Mouse (Mus musculus) myocyte (in vitro differentiated cells): ENCODE results near the gene Tmbim7.

Experiments
- CEBPB ChIP-seq: IDR thresholded peaks from 2 replicates; pipeline ENCODE4 v1.6.1; 2011; ENCODE audit warnings: mild to moderate bottlenecking, moderate library complexity; ENCODE audit not compliant: poor library complexity, insufficient read depth, severe bottlenecking
- E2F4 ChIP-seq: IDR thresholded peaks from one replicate; pipeline ENCODE4 v1.6.1; 2011; ENCODE audit warnings: mild to moderate bottlenecking, control low read depth, moderate library complexity; ENCODE audit not compliant: insufficient read depth
- MYOD1 ChIP-seq, 3 experiments: IDR thresholded peaks; one replicate each; pipeline ENCODE4 v1.6.1; 2011; ENCODE audit warnings: control low read depth in 2 of 3, low read depth in 2 of 3, mild to moderate bottlenecking in 2 of 3, moderate library complexity in 1 of 3; ENCODE audit not compliant: insufficient read length in 2 of 3, control insufficient read depth in 1 of 3
- POLR2A ChIP-seq: IDR thresholded peaks from one replicate; pipeline ENCODE4 v1.6.1; 2011; ENCODE audit warnings: low read depth, mild to moderate bottlenecking, control low read depth, moderate library complexity; ENCODE audit not compliant: insufficient read length
- POLR2AphosphoS2 ChIP-seq: IDR thresholded peaks from one replicate; pipeline ENCODE4 v1.6.1; 2011; ENCODE audit warnings: low read depth, control low read depth; ENCODE audit not compliant: insufficient read length
- SRF ChIP-seq: IDR thresholded peaks from one replicate; pipeline ENCODE4 v1.6.1; 2011; ENCODE audit warnings: low read depth; ENCODE audit not compliant: control insufficient read depth, insufficient read length
- TCF12 ChIP-seq: IDR thresholded peaks from one replicate; pipeline ENCODE4 v1.6.1; 2011; ENCODE audit warnings: mild to moderate bottlenecking, control low read depth; ENCODE audit not compliant: poor library complexity, insufficient read depth, severe bottlenecking
- TCF3 ChIP-seq: IDR thresholded peaks from one replicate; pipeline ENCODE4 v1.6.1; 2011; ENCODE audit warnings: low read depth, control low read depth; ENCODE audit not compliant: insufficient read length
- USF1 ChIP-seq: IDR thresholded peaks from one replicate; pipeline ENCODE4 v1.6.1; 2011; ENCODE audit warnings: low read depth, mild to moderate bottlenecking, control low read depth, moderate library complexity

DNA sequence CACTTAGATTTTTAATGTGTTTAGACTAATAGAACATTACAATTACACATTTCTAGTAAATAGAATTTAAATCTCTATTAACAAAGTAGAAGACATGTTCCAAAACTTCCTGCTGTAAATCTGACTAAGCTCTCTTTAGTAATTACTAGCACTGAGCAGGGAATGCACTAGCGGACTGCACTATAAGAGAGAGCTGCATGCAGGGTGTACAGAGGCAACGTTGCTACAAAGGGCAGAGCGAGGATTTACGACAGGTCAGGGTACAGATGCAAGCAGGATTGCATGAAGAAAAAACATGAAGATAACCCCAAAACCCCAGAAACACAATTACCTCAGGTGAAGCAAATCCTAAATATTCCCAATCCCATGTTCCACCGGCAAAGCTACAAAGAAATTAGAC, 49.0 kb downstream of the Tmbim7 start:
- TF ChIP-seq POLR2A (no peak), POLR2AphosphoS2 (no peak), CEBPB (no peak), TCF12 (no peak), E2F4 (no peak), MYOD1 (IDR thresholded peaks at IDR 0.05; ENCODE audit: control insufficient read depth in 1 of 3, insufficient read length in 2 of 3, low read depth in 2 of 3) (no peak), USF1 (no peak), SRF (no peak), TCF3 (no peak)
